Mouse (Mus musculus) gonadal fat pad, adult 2 months (tissue): ENCODE results near the gene Ppp2r2c. TPM values are rescaled to one million over a fixed set of nuclear protein-coding genes. Genes with fewer than 3 reads are reported as not detected.

Experiments used
- DNase-seq: peaks from one replicate; pipeline ENCODE4 v3.0.0-alpha.2; 2012; ENCODE audit warnings: low read depth
- polyA plus RNA-seq: library from polyadenylated mRNA; depleted of rRNA; stranded (reverse); fragments of >200 nt; gene quantifications from 2 replicates; pipeline ENCODE4 v1.2.3, GENCODE M21; 2012

Gene Ppp2r2c
- polyA plus RNA-seq, 1 experiment, result 1.1 TPM

DNA sequence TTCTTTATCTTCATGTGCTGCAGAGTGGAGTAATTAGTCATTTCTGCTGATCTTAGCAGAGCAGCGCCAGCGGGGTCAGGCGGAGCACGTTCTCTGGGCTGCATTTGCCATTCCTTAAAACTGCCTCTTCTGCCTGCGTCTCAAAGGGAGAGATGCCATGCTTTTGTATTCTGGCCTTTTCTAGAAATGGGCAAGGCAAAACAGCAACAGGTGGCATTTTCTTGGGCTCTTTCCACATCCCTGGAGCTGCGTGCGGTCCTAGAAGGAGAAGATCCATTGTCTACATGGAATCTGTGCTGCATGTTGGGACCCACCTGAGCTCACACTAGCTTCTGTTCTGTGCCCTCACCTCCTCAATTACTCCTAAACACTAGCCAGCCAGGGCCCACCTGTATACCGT, 29.7 kb downstream of the Ppp2r2c start:
- no peak for DNase-seq

DNA sequence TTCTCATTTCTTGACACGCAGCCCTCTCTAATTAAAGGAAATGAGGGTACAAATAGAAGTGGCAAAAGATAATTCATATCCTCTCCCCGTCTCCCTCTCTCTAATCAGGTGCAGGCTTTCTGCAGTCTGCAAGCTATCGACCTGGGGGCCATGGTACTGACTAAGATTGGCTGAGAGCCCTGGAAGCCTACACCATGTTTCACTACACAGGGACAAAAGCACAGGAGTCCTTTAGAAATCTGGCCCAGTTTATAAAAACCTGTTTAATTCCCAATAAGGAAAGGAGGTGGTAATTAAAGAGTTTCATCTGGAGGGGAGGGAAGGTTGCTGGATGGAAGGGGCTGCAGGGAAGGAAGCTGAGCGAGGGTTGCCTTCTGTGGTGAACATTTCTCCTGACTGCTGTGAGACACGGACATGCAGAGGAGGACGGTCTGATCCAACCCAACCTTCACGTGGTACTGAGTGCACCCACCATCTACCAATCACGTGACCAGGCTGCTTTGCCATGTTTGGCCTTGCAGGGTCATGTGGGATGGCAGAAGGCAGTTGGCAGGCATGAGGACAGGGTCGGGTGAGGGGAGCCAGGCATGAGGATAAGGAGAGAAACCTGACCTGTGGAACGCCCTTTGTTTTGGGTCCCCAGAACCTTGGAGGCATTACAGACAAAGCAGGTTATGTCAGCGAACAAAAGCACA, 30.2 kb downstream of the Ppp2r2c start:
- no peak for DNase-seq

DNA sequence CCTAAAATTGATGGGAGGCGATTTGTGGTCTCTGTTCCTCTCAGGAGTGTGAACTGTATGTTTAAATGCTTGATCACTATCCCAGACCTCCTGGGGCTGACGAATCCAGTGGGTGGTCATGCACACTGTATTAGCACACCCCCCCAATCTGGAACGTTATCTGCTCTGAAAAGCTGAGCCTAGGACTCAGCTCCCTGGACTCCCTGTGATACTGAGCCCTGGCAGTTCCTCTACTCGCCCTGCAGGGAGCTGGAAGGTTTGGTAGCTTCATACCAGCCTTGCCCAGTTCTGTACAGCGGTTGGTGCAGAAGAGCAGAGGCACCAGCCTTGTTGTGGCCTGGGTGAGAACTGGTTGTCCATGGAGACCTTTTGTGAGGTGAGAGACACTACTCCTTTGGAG, 31.1 kb downstream of the Ppp2r2c start:
- DNase-seq, result no peak

DNA sequence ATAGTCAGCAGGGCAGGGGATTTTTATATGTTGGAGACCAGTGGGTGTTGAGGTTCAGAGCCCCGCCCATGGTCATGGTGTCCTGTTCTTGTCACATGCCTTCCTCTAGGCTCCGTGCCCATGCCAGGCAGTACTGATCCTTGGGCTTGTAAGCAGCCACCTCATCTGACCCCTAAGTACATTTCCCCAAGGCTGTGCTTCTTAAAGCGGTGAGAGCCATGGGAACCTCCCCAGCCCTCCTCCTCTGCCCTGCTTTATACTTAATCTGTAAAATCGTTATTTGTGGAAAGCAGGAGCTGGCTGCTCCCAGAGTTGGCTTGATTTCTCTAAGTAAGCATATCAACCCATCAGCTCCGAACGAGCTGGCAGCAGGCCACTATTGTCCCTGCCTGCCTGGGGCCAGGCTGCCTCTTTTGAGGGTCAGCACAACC, 31.9 kb downstream of the Ppp2r2c start:
- DNase-seq, result no peak

DNA sequence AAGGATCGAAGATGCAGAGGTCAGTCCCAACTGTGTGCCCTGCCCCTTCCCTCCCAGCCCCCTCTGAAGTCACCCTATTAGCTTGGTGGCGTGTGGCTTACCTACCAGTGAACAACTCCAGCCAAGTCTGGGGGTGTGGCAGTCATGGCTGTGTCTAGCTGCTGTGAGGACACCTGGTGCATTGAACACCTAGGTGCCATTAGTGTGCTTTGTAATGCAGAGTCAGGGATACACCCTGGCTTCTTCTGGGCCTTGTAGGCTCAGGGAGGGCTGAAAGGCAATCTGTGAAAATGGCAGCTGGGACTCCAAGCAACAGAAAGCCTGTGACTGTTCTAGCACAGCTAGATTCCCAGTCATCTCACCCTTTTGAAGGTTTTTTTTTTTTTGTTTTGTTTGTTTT, 34.5 kb downstream of the Ppp2r2c start:
- no peak for DNase-seq

DNA sequence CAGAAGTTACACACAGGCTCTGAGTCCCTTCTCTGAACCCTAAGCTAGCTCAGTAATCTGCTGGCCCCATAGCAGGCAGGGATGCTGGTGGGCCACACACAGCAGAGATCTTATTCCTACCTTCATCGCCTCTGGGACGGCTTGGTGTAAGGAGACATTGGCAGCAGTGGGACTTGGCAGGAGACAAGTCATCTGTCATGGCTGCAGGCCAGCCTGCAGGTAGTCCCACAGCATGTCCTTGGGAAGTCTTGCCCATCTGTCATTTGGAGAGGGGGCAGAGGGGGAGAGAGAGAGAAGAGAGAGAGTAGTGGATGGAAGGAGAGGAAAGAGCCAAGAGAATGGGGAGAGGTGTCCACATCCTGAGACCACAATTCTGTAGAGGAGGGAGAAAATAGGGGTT, 35.8 kb downstream of the Ppp2r2c start:
- DNase-seq, result no peak

DNA sequence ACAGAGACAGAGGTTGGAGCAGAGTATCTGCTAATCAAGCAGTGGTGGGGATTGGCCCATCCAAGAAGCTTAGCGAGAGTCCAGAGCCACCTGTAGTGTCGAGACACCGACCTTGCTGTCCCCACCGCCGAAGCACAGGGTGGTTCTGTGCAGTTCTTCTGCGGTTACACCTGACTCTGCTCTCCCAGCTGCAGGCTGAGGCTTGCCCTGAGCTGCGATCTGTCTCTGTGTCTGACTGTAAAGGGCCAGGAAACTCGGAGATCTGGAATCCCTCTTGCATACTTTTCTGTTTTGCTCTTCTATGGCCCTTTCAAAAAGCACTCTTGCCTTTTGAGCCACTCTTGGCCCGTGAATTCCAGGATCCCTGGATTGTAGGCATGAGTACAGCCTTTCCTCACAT, 36.4 kb downstream of the Ppp2r2c start:
- DNase-seq, result no peak

DNA sequence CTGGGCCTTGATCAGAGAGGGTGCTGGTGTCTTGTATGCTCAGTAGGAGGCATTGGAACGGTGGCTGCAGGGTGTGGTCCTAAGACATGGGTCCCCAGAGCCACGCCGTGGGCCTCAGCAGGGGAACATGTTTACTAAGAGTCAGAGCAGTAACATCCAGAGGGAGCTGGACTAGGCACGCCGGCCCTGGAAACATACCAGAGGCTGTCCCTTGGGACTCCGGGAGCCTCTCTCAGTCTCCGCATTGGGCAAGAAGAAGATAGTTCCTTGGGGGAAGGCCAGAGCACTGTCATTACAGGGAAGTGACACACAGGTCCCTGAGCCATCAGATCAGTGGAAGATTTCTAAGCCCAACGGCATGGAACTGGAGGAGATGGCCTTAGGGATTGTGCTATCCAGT, 36.9 kb downstream of the Ppp2r2c start:
- no peak for DNase-seq

DNA sequence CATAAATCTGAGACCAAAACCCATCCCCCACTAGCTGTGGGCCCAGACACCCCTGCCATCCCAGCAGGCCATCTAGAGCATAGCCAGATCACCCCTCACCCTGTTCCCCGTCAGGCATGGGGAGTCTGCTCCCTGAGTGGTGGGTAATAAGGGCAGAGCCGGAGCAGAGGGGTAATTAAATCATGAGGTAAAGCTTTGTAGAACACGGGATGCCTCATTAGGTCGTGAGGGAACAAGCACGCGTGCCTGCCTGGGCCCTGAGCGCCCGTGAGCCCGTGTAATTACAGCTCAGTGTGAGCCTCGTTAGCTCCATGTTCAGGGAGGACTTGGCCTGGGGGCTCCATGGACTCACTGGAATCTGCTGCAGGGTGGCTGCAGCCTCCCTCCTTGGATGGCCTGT, 39.4 kb downstream of the Ppp2r2c start:
- no peak for DNase-seq

DNA sequence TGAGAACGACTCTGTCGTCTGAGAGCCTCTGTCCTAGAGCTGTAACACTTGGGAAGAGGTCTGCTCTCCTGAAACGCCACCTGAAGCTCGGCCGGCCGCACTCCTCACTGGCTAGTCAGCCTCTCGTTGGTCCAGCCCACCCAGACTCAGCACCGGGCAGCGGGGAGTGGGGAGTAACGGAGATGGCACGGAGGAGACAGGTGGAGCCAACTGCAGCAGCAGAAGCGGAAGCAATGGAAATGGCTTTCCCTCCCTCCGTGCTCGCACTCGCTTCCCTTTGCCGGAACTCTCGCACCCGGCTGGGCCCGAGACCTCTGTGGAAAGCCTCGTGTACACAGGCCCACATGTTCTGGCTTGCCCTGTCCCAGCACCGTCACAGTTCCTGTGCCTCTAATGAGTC, 41.2 kb downstream of the Ppp2r2c start:
- no peak for DNase-seq

DNA sequence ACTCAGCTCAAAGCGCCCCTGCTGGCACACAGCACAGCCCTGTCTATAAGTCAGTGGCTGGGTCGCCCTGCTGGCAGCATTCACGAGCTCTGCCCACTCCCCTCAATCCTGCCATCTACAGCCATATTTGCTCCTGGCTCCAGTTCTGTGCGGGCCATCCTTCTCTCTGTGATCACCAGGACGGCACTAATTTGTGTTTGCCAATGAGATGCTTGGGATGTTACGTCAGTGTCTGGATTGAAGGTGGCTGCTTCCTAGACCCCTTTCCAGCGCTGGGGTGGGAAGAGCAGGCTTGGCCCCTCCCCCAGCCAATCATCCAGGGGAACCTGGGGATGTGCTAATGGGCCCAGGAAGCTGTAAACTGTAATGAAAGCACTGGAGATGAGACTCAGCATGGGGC, 42.7 kb downstream of the Ppp2r2c start:
- no peak for DNase-seq

DNA sequence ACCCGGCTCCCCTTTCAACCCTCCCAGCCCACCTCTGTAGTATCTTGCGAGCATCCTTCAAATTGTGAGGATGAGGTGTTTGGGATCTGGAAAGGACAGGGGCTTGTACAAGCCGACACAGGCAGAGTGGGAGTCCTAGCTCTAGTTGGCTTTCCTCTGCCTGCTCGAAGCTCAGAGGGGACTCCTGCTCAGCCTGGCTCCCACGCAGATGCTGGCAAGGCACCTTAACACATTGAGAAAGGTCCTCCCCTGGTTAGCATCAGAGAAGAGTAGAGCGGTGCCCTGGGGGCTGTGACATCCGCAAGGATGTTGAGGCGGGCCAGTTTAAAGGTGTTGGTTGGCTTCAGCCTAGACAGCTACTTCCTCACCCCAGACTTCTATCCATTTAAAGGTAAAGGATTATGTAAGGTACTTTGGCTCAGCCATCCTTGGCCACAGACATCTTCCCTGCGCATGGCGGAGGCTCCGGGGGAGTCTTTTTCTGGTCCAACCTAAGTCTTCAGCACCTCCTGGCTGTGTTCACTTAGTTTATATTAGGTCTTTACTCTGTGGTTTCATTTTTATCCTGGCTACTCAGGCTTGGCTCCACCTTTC, 43.5 kb downstream of the Ppp2r2c start:
- DNase-seq, result no peak

DNA sequence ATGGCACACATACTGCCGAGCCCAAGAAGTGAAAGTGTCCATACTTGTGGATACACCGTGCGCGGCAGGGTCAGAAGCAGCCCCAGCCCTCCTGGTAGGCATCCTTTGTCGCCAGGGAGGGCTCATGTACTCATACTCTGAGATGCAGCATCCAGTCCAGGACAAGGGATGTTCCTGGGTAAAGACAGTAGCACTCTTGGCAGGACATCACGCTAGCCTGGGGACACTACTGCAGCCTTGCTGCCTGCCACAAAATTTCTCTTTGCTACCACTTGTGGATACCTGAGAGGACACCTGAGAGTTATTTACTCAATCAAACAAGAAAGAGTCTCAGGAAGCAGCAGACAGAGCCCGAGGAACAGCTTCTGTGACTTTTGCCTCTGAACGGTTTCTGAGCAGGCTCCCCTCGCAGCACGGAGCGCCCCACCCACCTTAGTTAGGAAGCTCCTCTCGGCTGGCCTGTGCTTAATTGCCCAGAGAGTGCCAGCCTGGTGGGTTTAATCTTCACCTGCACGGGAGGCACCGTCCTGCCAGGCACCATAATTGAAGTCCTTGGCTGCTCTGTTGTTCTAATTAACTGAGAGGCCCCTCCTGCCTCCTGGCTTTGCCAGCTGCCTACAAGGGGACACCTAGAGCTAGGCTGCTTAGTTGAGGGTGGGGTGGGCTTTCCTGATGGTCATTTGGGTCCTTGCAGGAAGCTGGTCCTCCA, 44.4 kb downstream of the Ppp2r2c start:
- DNase-seq, result no peak

DNA sequence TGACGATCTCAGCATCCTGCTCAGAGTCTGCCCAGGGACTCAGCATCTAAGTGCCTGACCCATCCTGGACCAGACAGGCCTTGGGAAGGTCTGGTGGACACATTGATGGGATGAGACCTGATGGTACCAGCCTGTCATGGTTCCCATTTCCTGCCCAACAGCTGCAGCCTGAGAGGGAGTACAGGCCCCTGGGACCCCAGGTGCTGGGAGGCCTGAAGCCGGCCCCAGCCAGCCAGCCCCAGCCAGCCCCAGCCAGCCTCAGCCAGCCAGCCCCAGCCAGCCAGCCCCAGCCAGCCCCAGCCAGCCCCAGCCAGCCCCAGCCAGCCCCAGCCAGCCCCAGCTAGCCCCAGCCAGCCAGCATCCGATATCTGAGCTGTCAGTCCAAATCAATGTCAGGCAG, 46.9 kb downstream of the Ppp2r2c start:
- DNase-seq, result no peak

DNA sequence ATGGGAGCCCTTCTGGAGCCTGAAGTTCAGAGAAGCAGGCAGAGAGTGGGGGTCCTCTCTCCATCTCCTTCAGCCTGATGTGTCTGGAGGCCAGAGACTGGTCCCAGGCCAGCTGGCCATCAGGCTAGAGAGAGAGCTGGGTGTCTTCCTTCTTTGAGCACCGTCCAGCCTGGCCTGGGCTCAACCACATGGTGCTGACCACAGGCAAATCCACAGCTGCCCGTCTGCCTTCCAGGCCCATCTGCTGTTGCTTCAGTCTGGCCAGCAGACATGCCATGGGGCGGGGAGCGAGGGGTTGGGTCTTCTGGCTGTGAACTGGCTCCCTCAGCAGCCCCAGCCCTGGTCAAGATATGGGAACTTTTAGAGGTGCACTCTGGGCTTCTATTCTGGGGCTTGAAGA, 48.3 kb downstream of the Ppp2r2c start:
- DNase-seq, result no peak

DNA sequence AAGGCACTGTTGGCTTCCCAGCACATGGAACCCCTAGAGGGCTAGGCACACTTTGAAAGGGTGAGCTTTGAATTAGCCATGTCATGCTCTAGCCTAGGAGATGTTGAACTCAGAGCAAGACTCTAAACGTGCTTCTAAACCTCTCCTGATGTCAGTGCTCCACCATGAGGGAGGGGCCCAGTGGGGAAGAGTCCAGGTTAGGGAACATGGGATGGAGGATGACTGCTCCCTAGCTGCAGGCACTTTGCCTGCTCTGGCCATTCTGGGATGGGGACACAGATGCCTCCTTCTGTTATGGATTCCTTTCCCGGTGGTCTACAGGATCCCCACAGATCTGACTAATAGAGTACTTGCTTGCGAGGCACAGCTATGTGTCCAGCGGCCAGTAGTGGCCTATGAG, 48.9 kb downstream of the Ppp2r2c start:
- DNase-seq, result no peak

DNA sequence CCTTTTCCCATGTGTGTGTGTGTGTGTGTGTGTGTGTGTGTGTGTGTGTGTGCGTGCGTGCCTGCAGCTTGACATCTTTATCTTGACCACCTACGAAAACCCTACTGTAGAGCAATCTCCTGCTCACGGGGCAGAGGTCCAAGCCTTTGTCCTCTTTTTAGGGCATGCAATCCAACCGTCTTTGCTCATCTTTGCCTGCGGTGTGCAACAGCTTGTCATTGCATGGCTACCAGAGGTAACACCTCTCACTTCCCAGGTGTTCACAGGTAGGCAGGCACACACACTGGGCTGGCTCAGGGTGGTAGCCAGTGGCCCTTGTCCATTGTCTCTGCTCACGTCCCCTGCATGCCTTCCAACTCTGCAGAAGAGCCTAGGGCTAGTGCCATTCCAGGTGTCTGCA, 49.7 kb downstream of the Ppp2r2c start:
- peak; percentile 82 for DNase-seq

DNA sequence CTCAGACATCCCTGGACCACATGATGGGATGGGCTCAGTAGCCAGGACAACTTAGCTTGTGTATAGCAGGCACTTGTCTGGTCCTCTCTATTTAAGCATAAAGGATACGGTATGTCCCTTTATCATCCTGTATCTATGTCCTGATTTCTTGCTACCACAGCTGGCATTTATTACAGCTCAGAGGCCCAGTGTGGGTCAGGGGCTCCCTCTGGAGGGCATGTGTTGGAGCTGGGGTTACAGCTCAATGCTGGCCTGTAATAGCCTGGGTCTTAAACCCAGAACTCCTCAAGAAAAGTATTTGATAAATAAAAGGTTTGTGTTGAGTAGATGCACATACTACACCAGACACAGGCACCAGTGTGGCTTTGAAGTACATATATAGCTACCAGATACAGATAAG, 51.8 kb downstream of the Ppp2r2c start:
- DNase-seq, result no peak

DNA sequence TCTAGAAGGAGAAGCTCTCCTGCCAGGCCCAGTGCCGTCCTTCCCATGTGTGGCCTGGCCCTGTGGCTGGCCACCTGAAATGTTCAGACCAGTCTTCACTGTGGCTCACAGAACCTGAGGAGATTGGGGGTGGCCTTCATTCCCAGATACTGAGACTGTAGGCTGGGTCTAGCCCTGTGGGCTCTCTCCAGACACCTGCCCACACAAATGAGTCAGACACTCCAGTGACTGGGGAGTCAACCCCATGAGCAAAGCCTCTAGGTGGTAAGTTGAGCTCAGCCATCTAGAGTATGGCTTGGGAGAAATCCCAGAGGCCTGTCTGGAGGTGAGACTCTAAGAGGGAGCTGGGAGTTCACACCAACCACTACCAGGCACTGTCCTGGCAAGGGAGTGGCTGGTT, 53.6 kb downstream of the Ppp2r2c start:
- DNase-seq, result no peak

DNA sequence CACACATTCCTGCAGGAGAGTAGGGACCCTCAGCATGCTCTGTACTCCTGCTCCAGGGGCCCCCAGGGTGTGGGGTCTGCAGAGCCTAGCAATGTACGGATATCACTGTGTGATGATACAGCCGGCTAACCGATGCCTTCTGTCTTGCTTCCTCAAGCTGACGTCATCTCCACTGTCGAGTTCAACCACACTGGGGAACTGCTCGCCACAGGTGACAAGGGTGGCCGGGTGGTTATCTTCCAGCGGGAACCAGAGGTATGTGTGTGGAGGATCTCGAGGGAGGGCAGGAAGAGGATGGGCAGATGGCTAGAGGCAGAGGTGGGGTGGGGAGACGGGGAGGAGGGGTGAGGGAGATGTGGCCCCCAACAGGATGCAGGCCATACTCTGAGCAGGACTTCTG, 54.5 kb downstream of the Ppp2r2c start:
- no peak for DNase-seq

DNA sequence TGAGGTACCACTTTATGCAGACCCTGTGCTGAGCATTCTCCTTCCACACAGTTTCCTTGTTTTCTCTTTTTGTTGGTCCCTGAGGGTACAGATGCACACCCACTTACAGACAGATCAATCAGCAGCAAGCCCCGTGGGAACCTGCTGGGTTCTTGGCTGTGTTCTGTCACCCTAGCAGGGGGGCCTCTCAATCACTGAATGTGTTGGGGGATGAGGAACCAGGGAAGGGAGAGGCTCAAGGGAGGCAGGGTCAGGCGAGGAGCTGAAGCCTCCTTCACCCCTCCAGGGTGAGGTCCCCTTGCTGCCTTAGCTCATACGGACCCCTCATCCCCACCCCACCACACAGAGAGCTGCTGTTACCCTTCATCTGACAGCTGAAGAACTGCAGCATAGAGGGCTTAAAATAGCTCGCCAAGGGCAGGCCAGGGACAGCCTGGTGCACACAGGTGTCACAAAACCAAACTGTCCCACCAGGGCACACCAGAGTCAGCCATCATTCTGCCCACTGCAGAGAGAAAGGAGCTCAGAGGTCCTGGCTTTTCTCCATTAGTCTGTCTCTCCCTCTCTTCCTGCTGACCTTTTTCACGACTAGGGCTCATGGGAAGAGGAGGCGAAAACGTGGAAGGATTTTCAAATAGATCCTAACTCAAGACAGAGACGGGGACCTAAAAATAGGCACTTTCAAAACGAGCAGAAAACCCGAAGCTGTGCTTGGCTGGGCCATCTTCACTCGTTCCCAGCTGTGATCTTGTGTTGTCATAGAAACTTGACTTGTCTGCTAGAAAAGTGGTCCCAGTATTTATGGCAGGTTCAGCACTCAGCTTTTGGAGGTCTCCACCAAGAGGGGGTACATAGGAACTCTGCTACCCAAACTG, 55.8 kb downstream of the Ppp2r2c start:
- DNase-seq, result no peak

DNA sequence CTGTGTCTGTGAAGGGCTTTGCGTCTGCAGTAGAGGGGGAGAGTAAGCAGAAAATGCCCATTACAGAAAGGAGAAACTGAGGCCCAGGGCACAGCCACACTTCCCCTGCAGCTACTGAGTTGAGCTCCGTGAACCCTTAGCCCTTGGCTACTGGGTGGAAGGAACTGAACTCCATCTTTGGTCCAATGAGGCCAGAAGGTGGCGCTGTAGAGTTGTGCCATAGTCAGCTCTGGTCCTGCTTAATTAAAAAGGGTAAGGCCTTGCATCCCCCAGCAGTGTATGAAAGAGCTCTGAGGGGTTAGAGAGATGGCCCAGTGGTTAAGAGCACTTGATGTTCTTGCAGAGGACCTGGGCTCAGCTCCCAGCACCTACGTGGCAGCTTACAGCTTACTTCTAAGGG, 60.4 kb downstream of the Ppp2r2c start:
- no peak for DNase-seq
